Mouse (Mus musculus): ENCODE results near the gene Alg9. TPM values are rescaled to one million over a fixed set of nuclear protein-coding genes. Genes with fewer than 3 reads are reported as not detected.

Alg9 gene
- polyA plus RNA-seq, 1 experiment from 2014 or later: 33.4 TPM

GRCm38 (mm10) chr9:50738914-50739870, 35.6 kb upstream of the Alg9 start, which contains the start of gene Dixdc1:
TSS of gene Dixdc1 (minus strand) at chr9:50739517.
- H3K27me3 ChIP-seq (ENCODE audit: control insufficient read depth, insufficient read depth, low read length): no peaks in the 10 kb centered on the region; the same call in 1 of the 2 replicates
- H3K9ac ChIP-seq (ENCODE audit: low read length): no peak within 1 kb of the TSS; the same call in 1 of the 2 replicates
- H3K9me3 ChIP-seq (ENCODE audit: control insufficient read depth, low read length): no peaks in the 10 kb centered on the region
- H3K4me2 ChIP-seq (ENCODE audit: low read depth, low read length, severe bottlenecking): peak within 1 kb of the TSS; percentile 71
- no peaks in the 10 kb centered on the region for H3K36me3 ChIP-seq (ENCODE audit: control insufficient read depth, insufficient read depth, low read length)
- WGBS: 15% methylated on average over 36 of the region's 36 CpGs
- 0 out of 2 replicates have a peak, but pooled peaks cover 2% of the 10 kb centered on the region for H3K4me1 ChIP-seq (replicated peaks; ENCODE audit: control insufficient read depth, insufficient read depth, low read length)
- peak within 1 kb of the TSS; percentile 29 for H3K4me3 ChIP-seq (ENCODE audit: low read depth, low read length)
- ATAC-seq (replicated peaks; ENCODE audit: low FRiP score) (peak; percentile 99), DNase-seq (ENCODE audit: low spot score) (peak; percentile 96)
- no peak within 1 kb of the TSS for H3K27ac ChIP-seq (ENCODE audit: low read depth, low read length)

DNA sequence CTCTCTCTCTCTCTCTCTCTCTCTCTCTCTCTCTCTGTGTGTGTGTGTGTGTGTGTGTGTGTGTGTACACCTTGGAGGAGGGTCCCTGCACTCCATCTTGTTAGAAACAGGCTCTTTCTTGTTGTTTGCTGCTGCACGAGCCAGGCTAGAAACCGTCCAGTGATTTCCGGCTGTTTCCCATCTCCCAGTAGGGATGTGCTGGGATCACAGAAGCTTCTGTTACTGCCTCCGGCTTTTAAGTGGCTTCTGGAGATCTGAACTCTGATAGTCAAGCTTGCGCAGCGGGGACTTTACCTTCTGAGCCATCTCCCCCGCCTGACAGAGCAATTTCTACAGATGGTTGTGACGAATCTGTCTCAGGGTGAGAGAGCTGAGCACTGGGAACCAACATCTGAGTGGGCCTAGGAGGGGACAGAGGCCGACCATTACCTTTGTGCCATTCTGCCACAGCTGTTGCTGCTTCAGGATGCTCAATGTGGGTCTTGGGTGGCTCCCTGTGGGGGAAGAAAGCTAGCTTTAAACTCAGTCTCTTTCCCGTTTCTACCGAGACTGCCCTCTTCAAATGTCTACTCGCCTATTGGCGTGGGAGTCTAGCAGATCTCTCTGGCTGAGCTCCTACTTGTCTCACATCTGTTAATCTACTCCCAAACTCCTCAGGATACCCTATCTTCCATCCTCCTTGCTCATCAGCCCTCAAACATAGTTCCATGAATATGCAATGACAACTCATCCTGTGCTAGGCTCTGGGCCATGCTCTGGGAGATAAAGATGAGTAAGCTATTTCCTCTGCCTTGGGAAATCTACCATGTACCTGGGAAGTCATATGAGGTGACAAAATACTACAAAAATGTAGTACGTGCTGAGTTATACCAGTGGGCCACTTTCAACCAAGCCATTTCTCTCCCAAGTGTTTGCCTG, 33.7 kb upstream of the Alg9 start:
- 0 out of 2 replicates have a peak, but pooled peaks cover 2% of the 10 kb centered on the region for H3K4me1 ChIP-seq (replicated peaks; ENCODE audit: control insufficient read depth, insufficient read depth, low read length)
- H3K9ac ChIP-seq (ENCODE audit: low read length): no peak overlapping the region
- DNase-seq (ENCODE audit: low spot score) (no peak), ATAC-seq (replicated peaks; ENCODE audit: low FRiP score) (no peak)
- H3K27me3 ChIP-seq (ENCODE audit: control insufficient read depth, insufficient read depth, low read length): no peaks in the 10 kb centered on the region; the same call in 1 of the 2 replicates
- no peak overlapping the region for H3K4me2 ChIP-seq (ENCODE audit: low read depth, low read length, severe bottlenecking)
- H3K4me3 ChIP-seq (ENCODE audit: low read depth, low read length): no peak overlapping the region
- WGBS: 90% methylated on average over 14 of the region's 14 CpGs
- no peaks in the 10 kb centered on the region for H3K9me3 ChIP-seq (ENCODE audit: control insufficient read depth, low read length)
- H3K27ac ChIP-seq (ENCODE audit: low read depth, low read length): no peak overlapping the region
- H3K36me3 ChIP-seq (ENCODE audit: control insufficient read depth, insufficient read depth, low read length): no peaks in the 10 kb centered on the region

DNA sequence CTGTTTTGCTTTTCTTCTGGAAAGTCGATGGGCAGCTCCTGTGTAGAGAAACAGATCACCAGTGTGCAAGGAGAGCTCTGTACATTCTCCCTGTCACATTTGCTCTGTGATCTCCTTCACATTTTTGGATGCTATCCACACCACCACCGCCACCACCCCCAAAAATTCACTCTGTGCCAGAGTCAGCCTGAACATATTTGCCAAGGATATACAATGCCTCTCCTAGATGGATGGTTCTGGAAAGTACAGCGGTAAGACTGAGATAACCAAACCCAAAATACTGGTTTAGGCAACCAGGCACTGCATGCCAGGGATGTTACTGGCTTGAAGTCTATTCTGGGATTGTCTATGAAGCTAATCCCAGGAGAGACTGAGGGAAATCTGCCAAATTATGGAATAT, 32.6 kb upstream of the Alg9 start:
- H3K4me2 ChIP-seq (ENCODE audit: low read depth, low read length, severe bottlenecking): no peak overlapping the region
- no peaks in the 10 kb centered on the region for H3K9me3 ChIP-seq (ENCODE audit: control insufficient read depth, low read length)
- DNase-seq (ENCODE audit: low spot score): no peak
- H3K4me3 ChIP-seq (ENCODE audit: low read depth, low read length): no peak overlapping the region
- 0 out of 2 replicates have a peak, but pooled peaks cover 4% of the 10 kb centered on the region for H3K4me1 ChIP-seq (replicated peaks; ENCODE audit: control insufficient read depth, insufficient read depth, low read length)
- no peaks in the 10 kb centered on the region for H3K36me3 ChIP-seq (ENCODE audit: control insufficient read depth, insufficient read depth, low read length)
- 83% methylated on average over 3 of the region's 3 CpGs for WGBS
- ATAC-seq (replicated peaks; ENCODE audit: low FRiP score): no peak
- no peak overlapping the region for H3K9ac ChIP-seq (ENCODE audit: low read length)
- 0 out of 2 replicates have a peak, but pooled peaks cover 3% of the 10 kb centered on the region for H3K27me3 ChIP-seq (ENCODE audit: control insufficient read depth, insufficient read depth, low read length)
- no peak overlapping the region for H3K27ac ChIP-seq (ENCODE audit: low read depth, low read length)

DNA sequence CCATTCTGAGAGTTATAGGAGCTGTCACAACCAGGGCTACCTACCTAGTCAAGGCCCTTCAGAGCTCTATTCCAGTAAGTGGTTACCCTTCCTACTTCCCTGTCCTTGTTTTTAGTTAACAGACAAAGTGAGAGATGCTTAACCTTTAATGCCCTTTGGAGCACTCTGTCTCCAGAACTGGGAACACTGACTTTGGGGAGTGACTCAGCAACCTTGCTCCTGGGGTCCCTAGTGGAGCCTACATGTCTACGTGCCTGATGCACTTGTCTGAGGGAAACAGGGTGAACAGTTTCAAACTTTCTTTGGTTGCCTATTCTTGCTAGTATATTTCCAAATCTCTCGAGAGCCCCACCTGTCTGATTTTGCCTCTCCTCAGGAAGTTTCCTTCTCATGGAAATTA, 32.1 kb upstream of the Alg9 start:
- DNase-seq (ENCODE audit: low spot score) (no peak), ATAC-seq (replicated peaks; ENCODE audit: low FRiP score) (no peak)
- Histone ChIP-seq H3K4me3 (ENCODE audit: low read depth, low read length) (no peak overlapping the region), H3K27ac (ENCODE audit: low read depth, low read length) (no peak overlapping the region), H3K36me3 (ENCODE audit: control insufficient read depth, insufficient read depth, low read length) (no peaks in the 10 kb centered on the region), H3K4me2 (ENCODE audit: low read depth, low read length, severe bottlenecking) (no peak overlapping the region), H3K4me1 (replicated peaks; ENCODE audit: control insufficient read depth, insufficient read depth, low read length) (0 out of 2 replicates have a peak, but pooled peaks cover 4% of the 10 kb centered on the region), H3K9ac (ENCODE audit: low read length) (no peak overlapping the region), H3K27me3 (ENCODE audit: control insufficient read depth, insufficient read depth, low read length) (0 out of 2 replicates have a peak, but pooled peaks cover 3% of the 10 kb centered on the region), H3K9me3 (ENCODE audit: control insufficient read depth, low read length) (no peaks in the 10 kb centered on the region)
- WGBS: 80% methylated on average over 2 of the region's 2 CpGs

GRCm38 (mm10) chr9:50745806-50746205, 29.0 kb upstream of the Alg9 start:
- peak overlapping the region; percentile 41; the same call in 1 of the 2 replicates for H3K9ac ChIP-seq (ENCODE audit: low read length)

DNA sequence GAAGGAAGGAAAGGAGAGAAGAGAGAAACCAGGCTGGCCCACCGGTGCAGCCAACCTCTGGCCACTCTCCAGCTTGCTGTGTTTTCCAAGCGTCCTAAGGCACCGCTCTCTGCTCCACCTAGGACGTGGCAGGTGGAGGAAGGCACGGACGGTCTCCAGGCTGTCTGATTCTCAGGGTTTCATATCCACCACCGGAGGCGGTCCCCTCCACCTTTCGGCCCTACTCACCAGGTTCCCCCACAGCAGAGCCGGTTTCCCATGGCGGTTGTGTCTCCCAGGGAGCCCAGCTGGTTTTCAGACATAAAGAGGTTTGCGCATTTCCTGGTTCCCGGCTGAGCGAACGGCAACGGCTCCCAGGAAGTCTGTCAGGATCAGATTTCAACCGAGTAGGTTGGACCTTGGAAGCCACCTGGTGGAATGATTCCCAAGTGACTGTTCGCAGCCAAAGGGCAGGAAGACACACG, 28.6 kb upstream of the Alg9 start, which contains the start of gene 2310030G06Rik:
2310030G06Rik (minus strand) TSS at position 323 of the 464 bp plus-strand sequence.
- H3K36me3 ChIP-seq (ENCODE audit: control insufficient read depth, insufficient read depth, low read length): no peaks in the 10 kb centered on the region
- WGBS: 1% methylated on average over 19 of the region's 19 CpGs
- H3K9me3 ChIP-seq (ENCODE audit: control insufficient read depth, low read length): no peaks in the 10 kb centered on the region
- no peak for ATAC-seq (replicated peaks; ENCODE audit: low FRiP score)
- DNase-seq (ENCODE audit: low spot score): no peak
- H3K9ac ChIP-seq (ENCODE audit: low read length): peak within 1 kb of the TSS; percentile 41; the same call in 1 of the 2 replicates
- H3K4me2 ChIP-seq (ENCODE audit: low read depth, low read length, severe bottlenecking): peak within 1 kb of the TSS; percentile 62
- H3K27ac ChIP-seq (ENCODE audit: low read depth, low read length): no peak within 1 kb of the TSS
- 0 out of 2 replicates have a peak, but pooled peaks cover 2% of the 10 kb centered on the region for H3K4me1 ChIP-seq (replicated peaks; ENCODE audit: control insufficient read depth, insufficient read depth, low read length)
- 0 out of 2 replicates have a peak, but pooled peaks cover 3% of the 10 kb centered on the region for H3K27me3 ChIP-seq (ENCODE audit: control insufficient read depth, insufficient read depth, low read length)
- peak within 1 kb of the TSS; percentile 30 for H3K4me3 ChIP-seq (ENCODE audit: low read depth, low read length)

More at GRCm38 (mm10) chr9:50745806-50746205, 29.0 kb upstream of the Alg9 start:
- WGBS: 15% methylated on average over 7 of the region's 7 CpGs
- Histone ChIP-seq H3K9me3 (ENCODE audit: control insufficient read depth, low read length) (no peaks in the 10 kb centered on the region), H3K4me3 (ENCODE audit: low read depth, low read length) (peak overlapping the region; percentile 30), H3K4me1 (replicated peaks; ENCODE audit: control insufficient read depth, insufficient read depth, low read length) (0 out of 2 replicates have a peak, but pooled peaks cover 2% of the 10 kb centered on the region), H3K27ac (ENCODE audit: low read depth, low read length) (no peak overlapping the region), H3K27me3 (ENCODE audit: control insufficient read depth, insufficient read depth, low read length) (0 out of 2 replicates have a peak, but pooled peaks cover 3% of the 10 kb centered on the region), H3K4me2 (ENCODE audit: low read depth, low read length, severe bottlenecking) (peak overlapping the region; percentile 62), H3K36me3 (ENCODE audit: control insufficient read depth, insufficient read depth, low read length) (no peaks in the 10 kb centered on the region)
- ATAC-seq (replicated peaks; ENCODE audit: low FRiP score) (no peak), DNase-seq (ENCODE audit: low spot score) (no peak)

DNA sequence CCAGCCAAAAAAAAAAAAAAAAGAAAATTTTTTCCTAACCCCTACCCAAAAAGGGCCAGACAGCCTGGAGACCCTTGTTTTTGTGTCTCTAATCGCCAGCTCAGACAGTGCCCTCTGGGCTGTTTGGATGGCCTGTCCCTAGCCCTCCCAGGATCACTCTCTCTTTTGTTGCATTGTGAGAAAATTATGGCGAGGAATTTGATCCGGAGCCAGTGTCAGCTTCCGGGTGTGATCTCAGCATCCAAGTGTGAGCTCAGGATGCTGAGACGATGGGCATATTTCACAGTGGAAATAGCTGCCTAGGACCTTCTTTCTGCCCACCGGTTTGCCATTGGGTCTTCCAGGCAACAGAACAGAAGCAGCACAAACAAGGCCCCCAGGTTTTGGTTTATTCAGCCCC, 24.1 kb upstream of the Alg9 start:
- no peak overlapping the region for H3K27ac ChIP-seq (ENCODE audit: low read depth, low read length)
- H3K4me3 ChIP-seq (ENCODE audit: low read depth, low read length): no peak overlapping the region
- 0 out of 2 replicates have a peak, but pooled peaks cover 3% of the 10 kb centered on the region for H3K27me3 ChIP-seq (ENCODE audit: control insufficient read depth, insufficient read depth, low read length)
- no peak for DNase-seq (ENCODE audit: low spot score)
- no peak overlapping the region for H3K9ac ChIP-seq (ENCODE audit: low read length)
- H3K4me1 ChIP-seq (replicated peaks; ENCODE audit: control insufficient read depth, insufficient read depth, low read length): 0 out of 2 replicates have a peak, but pooled peaks cover 2% of the 10 kb centered on the region
- no peaks in the 10 kb centered on the region for H3K9me3 ChIP-seq (ENCODE audit: control insufficient read depth, low read length)
- no peaks in the 10 kb centered on the region for H3K36me3 ChIP-seq (ENCODE audit: control insufficient read depth, insufficient read depth, low read length)
- H3K4me2 ChIP-seq (ENCODE audit: low read depth, low read length, severe bottlenecking): no peak overlapping the region
- 77% methylated on average over 6 of the region's 6 CpGs for WGBS
- ATAC-seq (replicated peaks; ENCODE audit: low FRiP score): no peak

Data from forebrain, embryonic 11.5 days (tissue).